Mouse (Mus musculus): ENCODE measurements around the gene Rgs10. TPM values are rescaled to one million over a fixed set of nuclear protein-coding genes. Genes with fewer than 3 reads are reported as not detected.

The Rgs10 gene
- total and polyA plus RNA-seq, 3 experiments, result 42.3 to 44.7 TPM; not detected in 1

DNA sequence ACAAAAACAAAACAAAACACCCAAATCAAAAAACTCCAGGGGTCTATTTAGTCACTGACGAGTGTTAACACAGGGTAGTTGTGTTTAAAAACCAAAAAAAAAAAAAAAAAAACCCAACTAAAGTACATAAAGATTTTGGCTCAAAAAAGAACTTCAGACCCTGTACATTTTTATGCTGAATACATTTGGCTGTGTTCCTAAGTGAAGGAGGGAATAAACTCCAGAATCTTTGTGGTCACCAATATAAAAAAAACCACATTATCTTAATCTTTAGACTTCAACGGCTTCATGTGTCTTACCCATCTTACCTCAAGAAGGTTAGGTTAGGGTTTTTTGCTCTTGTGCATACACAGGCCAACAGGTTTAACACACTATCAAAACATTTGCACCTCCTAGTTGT, 22.0 kb upstream of the Rgs10 start (continued):
- TF ChIP-seq MAX (IDR thresholded peaks at IDR 0.05; ENCODE audit: low read length), result no peak
- no peak for TF ChIP-seq CHD2 (IDR thresholded peaks at IDR 0.05; ENCODE audit: low read length)

DNA sequence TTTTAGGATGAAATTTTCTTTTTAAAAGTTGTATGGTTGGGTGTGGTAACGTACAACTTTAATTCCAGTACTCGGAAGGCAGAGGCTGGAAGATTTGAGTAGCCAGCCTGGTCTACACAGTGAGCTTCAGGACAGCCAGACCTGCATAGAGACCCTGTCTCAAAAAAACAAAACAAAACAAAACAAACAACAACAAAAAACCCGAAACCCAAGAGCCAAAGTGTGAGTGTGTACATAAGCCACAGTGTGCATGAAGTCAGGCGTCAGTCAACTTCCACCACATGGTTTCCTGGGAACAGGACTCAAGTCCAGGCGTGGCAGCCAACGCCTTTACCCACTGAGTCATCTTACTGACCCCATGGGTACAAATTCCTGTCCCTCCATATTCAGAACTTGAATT, 20.7 kb upstream of the Rgs10 start:
- TF ChIP-seq USF1 (IDR thresholded peaks at IDR 0.05; ENCODE audit: low read depth, low read length), result no peak
- Histone ChIP-seq H3K27me3 (ENCODE audit: control insufficient read depth in 1 of 2, insufficient read depth in 2 of 2, low read length in 2 of 2) (no peaks in the 10 kb centered on the region), H3K9me3 (replicated peaks; ENCODE audit: insufficient read depth, low read length) (no peaks in the 10 kb centered on the region), H3K27ac (ENCODE audit: control insufficient read depth, low read depth, low read length) (no peak overlapping the region), H3K9ac (ENCODE audit: control insufficient read depth, low read depth, low read length, poor library complexity, severe bottlenecking) (no peak overlapping the region), H3K4me3 (ENCODE audit: control insufficient read depth in 1 of 2, insufficient read depth in 1 of 2, low read depth in 2 of 2, low read length in 2 of 2) (no peak overlapping the region), H3K36me3 (ENCODE audit: control insufficient read depth in 1 of 2, insufficient read depth in 2 of 2, low read length in 2 of 2) (peaks cover 12 to 15% of the 10 kb centered on the region in 2 experiments), H3K79me2 (ENCODE audit: control insufficient read depth, insufficient read depth, low read length, poor library complexity) (no peaks in the 10 kb centered on the region), H3K4me1 (ENCODE audit: control insufficient read depth in 1 of 2, insufficient read depth in 2 of 2, low read length in 2 of 2) (peaks cover 3 to 13% of the 10 kb centered on the region in 2 experiments; a peak in 3 of 4 replicates)
- DNase-seq (ENCODE audit: low read depth, low spot score), result no peak

DNA sequence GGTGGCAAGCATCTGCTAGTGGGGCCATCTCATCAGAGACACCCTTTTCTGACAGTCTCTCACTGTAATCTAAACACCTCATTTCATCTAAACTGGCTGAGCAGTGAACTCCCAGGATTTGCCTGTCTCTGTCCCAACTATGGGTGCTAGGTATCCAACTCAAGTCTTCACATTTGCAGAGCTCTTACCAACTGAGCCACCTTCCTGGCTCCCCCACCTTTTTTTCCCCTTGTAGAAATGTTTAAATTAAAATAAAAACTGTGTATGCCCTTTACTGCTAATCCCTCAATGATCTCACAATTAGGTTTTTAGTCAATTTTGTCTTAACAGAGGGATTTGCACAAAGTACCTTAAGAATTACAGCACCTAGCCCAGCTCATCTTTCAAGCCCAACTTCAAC, 19.6 kb upstream of the Rgs10 start:
- Histone ChIP-seq H3K9ac (ENCODE audit: control insufficient read depth, low read depth, low read length, poor library complexity, severe bottlenecking) (no peak overlapping the region), H3K4me1 (ENCODE audit: control insufficient read depth in 1 of 2, insufficient read depth in 2 of 2, low read length in 2 of 2) (peaks cover 3 to 13% of the 10 kb centered on the region in 2 experiments; a peak in 3 of 4 replicates), H3K4me3 (ENCODE audit: control insufficient read depth in 1 of 2, insufficient read depth in 1 of 2, low read depth in 2 of 2, low read length in 2 of 2) (no peak overlapping the region), H3K27ac (ENCODE audit: control insufficient read depth, low read depth, low read length) (no peak overlapping the region), H3K36me3 (ENCODE audit: control insufficient read depth in 1 of 2, insufficient read depth in 2 of 2, low read length in 2 of 2) (peaks cover 10 to 12% of the 10 kb centered on the region in 2 experiments), H3K9me3 (replicated peaks; ENCODE audit: insufficient read depth, low read length) (no peaks in the 10 kb centered on the region), H3K79me2 (ENCODE audit: control insufficient read depth, insufficient read depth, low read length, poor library complexity) (no peaks in the 10 kb centered on the region), H3K27me3 (ENCODE audit: control insufficient read depth in 1 of 2, insufficient read depth in 2 of 2, low read length in 2 of 2) (no peaks in the 10 kb centered on the region)
- no peak for DNase-seq (ENCODE audit: low read depth, low spot score)
- no peak for TF ChIP-seq E2F4 (IDR thresholded peaks at IDR 0.05; ENCODE audit: borderline replicate concordance, low read depth, low read length)
- TF ChIP-seq BHLHE40 (IDR thresholded peaks at IDR 0.05; ENCODE audit: borderline replicate concordance, low read depth, low read length), result no peak

DNA sequence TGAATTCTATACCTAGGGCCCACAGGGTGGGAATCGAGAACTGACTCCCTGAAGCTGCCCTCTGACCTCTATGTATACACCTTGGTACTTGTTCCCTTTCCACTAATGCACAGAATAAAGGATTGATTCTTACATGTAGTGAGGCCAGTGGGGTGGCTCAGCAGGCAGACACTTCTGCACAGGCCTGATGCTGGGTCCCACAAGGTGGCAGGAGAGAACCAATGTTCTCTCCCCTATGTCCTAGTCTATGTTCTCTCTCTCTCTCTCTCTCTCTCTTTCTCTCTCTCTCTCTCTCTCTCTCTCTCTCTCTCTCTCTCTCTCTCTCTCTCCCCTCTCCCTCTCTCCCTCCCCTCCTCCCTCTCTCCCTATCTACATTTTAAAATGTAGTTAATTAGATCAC, 14.7 kb upstream of the Rgs10 start:
- H3K4me1 ChIP-seq (ENCODE audit: control insufficient read depth in 1 of 2, insufficient read depth in 2 of 2, low read length in 2 of 2), result no peaks in the 10 kb centered on the region
- H3K9ac ChIP-seq (ENCODE audit: control insufficient read depth, low read depth, low read length, poor library complexity, severe bottlenecking), result no peak overlapping the region
- TF ChIP-seq RAD21 (IDR thresholded peaks at IDR 0.05; ENCODE audit: low read depth, low read length), result peak; percentile 68
- no peak for TF ChIP-seq MAZ (IDR thresholded peaks at IDR 0.05; ENCODE audit: low read depth, low read length)
- peak; percentile 80 for TF ChIP-seq SMC3 (IDR thresholded peaks at IDR 0.05; ENCODE audit: low read depth, low read length)
- no peak for TF ChIP-seq GABPA (IDR thresholded peaks at IDR 0.05; ENCODE audit: low read depth, low read length)
- no peak for TF ChIP-seq CHD2 (IDR thresholded peaks at IDR 0.05; ENCODE audit: low read length)
- TF ChIP-seq CTCF (IDR thresholded peaks at IDR 0.05 in 2 of 3, conservative IDR thresholded peaks at IDR 0.05 in 1 of 3; ENCODE audit: control insufficient read depth in 1 of 3, insufficient read depth in 1 of 3, low read depth in 2 of 3, low read length in 3 of 3, poor library complexity in 1 of 3, severe bottlenecking in 1 of 3), result peak; percentile 10 to 65 (median 50); a peak in 4 of 6 replicates
- TF ChIP-seq MAFK (IDR thresholded peaks at IDR 0.05; ENCODE audit: borderline replicate concordance, low read depth, low read length), result no peak
- TF ChIP-seq ELF1 (IDR thresholded peaks at IDR 0.05; ENCODE audit: low read depth, low read length), result no peak
- no peak for TF ChIP-seq NRF1 (IDR thresholded peaks at IDR 0.05; ENCODE audit: insufficient read depth, low read depth, low read length, poor library complexity, severe bottlenecking)
- TF ChIP-seq POLR2A (IDR thresholded peaks at IDR 0.05; ENCODE audit: control insufficient read depth in 1 of 2, insufficient read depth in 1 of 2, low read depth in 1 of 2, low read length in 2 of 2, poor library complexity in 1 of 2), result no peak
- no peak for TF ChIP-seq HCFC1 (IDR thresholded peaks at IDR 0.05; ENCODE audit: low read depth, low read length)
- TF ChIP-seq SIN3A (IDR thresholded peaks at IDR 0.05; ENCODE audit: low read length), result no peak
- peak; percentile 65 for TF ChIP-seq ZC3H11A (IDR thresholded peaks at IDR 0.05; ENCODE audit: low read depth, low read length)
- no peak for TF ChIP-seq MEF2A (IDR thresholded peaks at IDR 0.05; ENCODE audit: extremely low read depth, insufficient replicate concordance, low read depth, low read length, poor library complexity, severe bottlenecking)
- TF ChIP-seq JUND (IDR thresholded peaks at IDR 0.05; ENCODE audit: low read depth, low read length), result peak; percentile 78; the same call in 1 of the 2 replicates
- no peak for TF ChIP-seq ZMIZ1 (IDR thresholded peaks at IDR 0.05; ENCODE audit: low read depth, low read length)
- TF ChIP-seq KAT2A (conservative IDR thresholded peaks at IDR 0.05; ENCODE audit: low read depth, low read length), result no peak
- no peak for TF ChIP-seq UBTF (IDR thresholded peaks at IDR 0.05; ENCODE audit: borderline replicate concordance, insufficient read depth, low read depth, low read length)
- TF ChIP-seq USF2 (IDR thresholded peaks at IDR 0.05; ENCODE audit: borderline replicate concordance in 1 of 2, insufficient read depth in 1 of 2, low read depth in 1 of 2, low read length in 2 of 2), result no peak
- H3K27ac ChIP-seq (ENCODE audit: control insufficient read depth, low read depth, low read length), result no peak overlapping the region
- no peaks in the 10 kb centered on the region for H3K36me3 ChIP-seq (ENCODE audit: control insufficient read depth in 1 of 2, insufficient read depth in 2 of 2, low read length in 2 of 2)
- H3K27me3 ChIP-seq (ENCODE audit: control insufficient read depth in 1 of 2, insufficient read depth in 2 of 2, low read length in 2 of 2), result no peaks in the 10 kb centered on the region
- H3K79me2 ChIP-seq (ENCODE audit: control insufficient read depth, insufficient read depth, low read length, poor library complexity), result no peaks in the 10 kb centered on the region
- no peak overlapping the region for H3K4me3 ChIP-seq (ENCODE audit: control insufficient read depth in 1 of 2, insufficient read depth in 1 of 2, low read depth in 2 of 2, low read length in 2 of 2)
- DNase-seq (ENCODE audit: low read depth, low spot score), result peak; percentile 46
- H3K9me3 ChIP-seq (replicated peaks; ENCODE audit: insufficient read depth, low read length), result no peaks in the 10 kb centered on the region

Data from MEL (cell line).